Mouse (Mus musculus) kidney, embryonic 15.5 days (tissue): Measurements from ENCODE around the gene Stx1a. TPM values are rescaled to one million over a fixed set of nuclear protein-coding genes. Genes with fewer than 3 reads are reported as not detected.
A peak's percentile ranks its signal among the peaks of the same experiment; 100 is the strongest.

Experiments used
- ATAC-seq: fragments of 200-750 bp; cut with Nextera tagmentation; replicated peaks from 2 replicates; pipeline ENCODE4 v1.8.0; 2017; ENCODE audit warnings: moderate TSS enrichment; ENCODE audit not compliant: low FRiP score
- H3K27ac ChIP-seq: fragments of 300-500 bp; sonication (generic); 2 replicates; pipeline ENCODE4 v1.5.1; 2015; ENCODE audit warnings: mild to moderate bottlenecking, inconsistent platforms
- H3K27me3 ChIP-seq: fragments of 300-500 bp; sonication (generic); 2 replicates; pipeline ENCODE4 v1.6.1; 2015; ENCODE audit warnings: inconsistent platforms
- H3K36me3 ChIP-seq: fragments of 300-500 bp; sonication (generic); 2 replicates; pipeline ENCODE4 v1.6.1; 2015; ENCODE audit warnings: inconsistent platforms
- H3K4me1 ChIP-seq: fragments of 300-500 bp; sonication (generic); 2 replicates; pipeline ENCODE4 v1.6.1; 2015; ENCODE audit warnings: inconsistent platforms
- H3K4me2 ChIP-seq: fragments of 300-500 bp; sonication (generic); 2 replicates; pipeline ENCODE4 v1.6.1; 2015; ENCODE audit warnings: moderate library complexity, mild to moderate bottlenecking, inconsistent platforms
- H3K4me3 ChIP-seq: fragments of 300-500 bp; sonication (generic); replicated peaks from 2 replicates; pipeline ENCODE4 v1.5.1; 2015; ENCODE audit warnings: mild to moderate bottlenecking, inconsistent platforms
- H3K9ac ChIP-seq: fragments of 300-500 bp; sonication (generic); 2 replicates; pipeline ENCODE4 v1.6.1; 2015; ENCODE audit warnings: mild to moderate bottlenecking, inconsistent platforms
- H3K9me3 ChIP-seq: fragments of 300-500 bp; sonication (generic); replicated peaks from 2 replicates; pipeline ENCODE4 v1.6.1; 2016; ENCODE audit warnings: inconsistent platforms
- WGBS: fragments of 180-500 bp; shearing (Covaris S2); methylation state at CpG from one replicate; pipeline ENCODE4 v1.1.7; 2015; ENCODE audit warnings: mixed read lengths; 5-methylcytosine and 5-hydroxymethylcytosine counted together
- polyA plus RNA-seq: library from polyadenylated mRNA; unstranded; fragments of >200 nt; fragmentation: Nextera tagmentation; extraction: Ambion mirVana; gene quantifications from 2 replicates; pipeline ENCODE4 v1.2.1, GENCODE M21; 2015

The Stx1a gene
- polyA plus RNA-seq = 12.1 and 13.8 TPM in 2 replicates

DNA sequence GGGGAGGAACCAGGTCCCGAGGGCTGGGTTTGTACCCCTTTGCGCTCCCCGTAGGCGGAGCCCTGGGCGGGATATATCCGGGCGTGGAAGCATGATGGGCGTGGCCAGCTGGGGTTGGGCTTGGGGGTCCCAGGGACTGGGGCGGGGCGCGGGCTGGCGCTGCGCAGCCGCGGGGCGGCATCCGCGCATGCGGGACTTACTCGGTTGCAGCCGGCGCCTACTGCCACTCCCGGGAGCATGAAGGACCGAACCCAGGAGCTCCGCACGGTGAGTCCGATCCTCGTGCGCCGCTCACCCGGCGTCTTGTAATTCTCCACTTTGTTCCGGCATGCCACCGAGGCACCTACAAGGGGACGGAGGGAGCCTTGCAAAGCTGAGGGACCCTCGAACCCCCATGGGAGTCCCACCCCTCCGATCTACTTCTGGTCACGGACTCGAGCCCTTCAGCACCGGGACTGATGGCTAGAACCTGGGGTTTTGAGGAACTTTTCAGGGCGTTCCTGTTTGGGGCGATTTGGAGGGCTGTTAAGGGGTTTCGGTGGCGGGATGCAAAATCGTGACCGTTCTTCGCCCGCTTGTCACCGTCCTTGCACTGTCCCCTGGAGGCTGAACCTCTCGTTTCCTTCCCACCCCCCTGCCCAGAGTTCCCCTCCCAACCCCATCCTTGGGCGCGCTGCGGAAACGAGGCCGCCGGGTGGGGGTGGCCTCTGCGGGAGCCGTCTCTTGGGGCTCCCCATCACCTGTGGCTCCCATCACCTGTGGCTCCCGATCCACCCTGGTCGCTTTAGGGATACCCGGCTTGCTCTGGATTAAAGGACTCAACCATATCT, at the start of gene Stx1a:
Gene Stx1a, plus strand, starts transcription at position 139 of the 830 bp plus-strand sequence.
- Histone ChIP-seq H3K27me3 (no peaks in the 10 kb centered on the region), H3K36me3 (no peaks in the 10 kb centered on the region), H3K9ac (peak within 1 kb of the TSS; percentile 80), H3K27ac (peak within 1 kb of the TSS; percentile 65), H3K4me1 (peaks cover 46% of the 10 kb centered on the region), H3K4me3 (peak within 1 kb of the TSS; percentile 73), H3K4me2 (peak within 1 kb of the TSS; percentile 93), H3K9me3 (no peaks in the 10 kb centered on the region)
- under 1% methylated on average over 56 of the region's 61 CpGs for WGBS
- ATAC-seq = peak; percentile 90

DNA sequence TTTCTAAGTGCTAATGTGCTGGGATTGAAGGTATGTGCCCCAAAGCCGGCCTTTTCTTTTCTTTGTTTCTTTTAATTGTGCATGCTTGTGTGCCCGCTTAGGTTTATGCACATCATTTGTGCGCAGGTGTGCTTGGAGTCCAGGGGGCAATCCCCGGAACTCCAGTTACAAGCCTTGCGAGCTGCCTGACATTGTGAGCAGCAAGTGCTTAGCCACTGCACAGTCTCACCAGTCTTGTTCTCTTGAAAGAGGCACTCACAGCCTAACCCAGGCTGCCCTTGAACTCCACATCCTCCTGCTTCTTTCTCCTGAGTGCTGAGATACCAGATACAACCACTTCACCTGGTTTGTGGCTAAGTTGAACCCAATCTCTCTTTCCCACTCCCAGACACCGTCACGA, 49.8 kb upstream of the Stx1a start:
- 84% methylated on average over 7 of the region's 7 CpGs for WGBS
- Histone ChIP-seq H3K27ac (peak overlapping the region; percentile 64; the same call in 1 of the 2 replicates), H3K9ac (no peak overlapping the region), H3K36me3 (no peaks in the 10 kb centered on the region), H3K4me1 (no peaks in the 10 kb centered on the region), H3K27me3 (no peaks in the 10 kb centered on the region), H3K4me3 (no peak overlapping the region), H3K4me2 (no peak overlapping the region), H3K9me3 (no peaks in the 10 kb centered on the region)
- ATAC-seq = no peak

DNA sequence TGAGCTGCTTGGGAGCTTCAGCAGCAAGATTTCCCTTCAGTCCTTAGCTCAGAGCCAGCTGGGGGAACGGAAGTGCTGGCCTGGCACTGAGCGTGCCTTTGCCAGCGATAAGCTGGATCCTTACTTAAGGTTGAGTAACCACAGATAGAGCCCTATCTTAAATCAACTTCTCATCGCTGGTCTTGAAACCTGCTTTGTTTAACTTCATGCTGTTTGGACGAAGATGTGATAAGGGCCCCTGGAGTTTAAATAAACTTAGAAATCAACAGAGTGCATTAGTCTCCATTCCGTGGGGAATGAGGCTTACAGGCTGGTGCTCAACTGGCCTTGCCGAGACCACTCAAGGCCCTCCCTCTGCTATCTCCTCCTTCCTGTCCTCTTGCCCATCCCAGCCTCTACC, 49.0 kb upstream of the Stx1a start:
- no peak overlapping the region for H3K9ac ChIP-seq
- H3K27me3 ChIP-seq = no peaks in the 10 kb centered on the region
- H3K9me3 ChIP-seq = no peaks in the 10 kb centered on the region
- peak overlapping the region; percentile 64 for H3K27ac ChIP-seq
- no peak overlapping the region for H3K4me3 ChIP-seq
- ATAC-seq = 0 out of 2 replicates have a peak, but pooled peaks have one; percentile 25
- H3K36me3 ChIP-seq = no peaks in the 10 kb centered on the region
- 57% methylated on average over 7 of the region's 7 CpGs for WGBS
- H3K4me2 ChIP-seq = no peak overlapping the region
- no peaks in the 10 kb centered on the region for H3K4me1 ChIP-seq

- Histone ChIP-seq H3K4me3 (no peak overlapping the region), H3K36me3 (no peaks in the 10 kb centered on the region), H3K4me1 (no peaks in the 10 kb centered on the region), H3K9ac (no peak overlapping the region), H3K4me2 (no peak overlapping the region), H3K27me3 (no peaks in the 10 kb centered on the region), H3K9me3 (no peaks in the 10 kb centered on the region), H3K27ac (no peak overlapping the region)
- ATAC-seq = no peak
- WGBS = 60% methylated on average over 2 of the region's 2 CpGs
Observed at GRCm38 (mm10) chr5:134974921-134975320, 48.4 kb upstream of the Stx1a start.

- Histone ChIP-seq H3K4me3 (no peak overlapping the region), H3K9me3 (no peaks in the 10 kb centered on the region), H3K27ac (no peak overlapping the region), H3K4me1 (no peaks in the 10 kb centered on the region), H3K36me3 (no peaks in the 10 kb centered on the region), H3K27me3 (no peaks in the 10 kb centered on the region), H3K4me2 (no peak overlapping the region), H3K9ac (no peak overlapping the region)
- WGBS = 88% methylated on average over 2 of the region's 2 CpGs
- ATAC-seq = no peak
Observed at GRCm38 (mm10) chr5:134976164-134976563, 47.1 kb upstream of the Stx1a start.

DNA sequence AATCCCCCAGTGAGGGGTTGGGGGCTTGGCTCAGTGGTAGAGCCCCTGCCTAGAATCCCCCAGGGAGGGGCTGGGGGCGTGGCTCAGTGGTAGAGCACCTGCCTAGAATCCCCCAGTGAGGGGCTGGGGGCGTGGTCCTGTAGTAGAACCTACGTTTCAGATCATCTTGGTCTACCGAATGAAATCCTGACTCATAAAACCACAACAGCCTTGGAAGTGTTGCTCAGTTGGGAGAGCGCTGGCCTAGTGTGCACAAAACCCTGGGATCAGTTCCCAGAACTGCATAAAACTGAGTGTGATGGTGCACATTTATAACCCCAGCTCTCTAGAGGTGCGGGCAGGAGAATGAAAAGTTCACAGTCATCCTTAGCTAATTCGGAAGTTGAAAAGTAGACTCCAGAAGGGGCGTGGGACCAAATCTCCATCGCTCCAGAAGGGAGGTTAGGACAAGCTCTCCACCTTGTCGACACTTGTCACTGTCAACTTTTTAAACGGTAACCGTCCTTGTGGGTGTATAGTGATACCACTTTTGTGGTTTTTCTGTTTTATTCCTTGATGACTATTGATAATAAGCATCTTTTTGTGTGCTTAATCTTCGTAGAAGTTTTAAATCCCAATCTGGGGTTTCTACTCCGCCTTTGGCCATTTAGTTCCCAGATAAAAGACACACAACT, 46.6 kb upstream of the Stx1a start:
- no peak overlapping the region for H3K4me3 ChIP-seq
- WGBS = 87% methylated on average over 14 of the region's 14 CpGs
- no peak for ATAC-seq
- H3K9ac ChIP-seq = no peak overlapping the region
- no peak overlapping the region for H3K27ac ChIP-seq
- H3K4me1 ChIP-seq = no peaks in the 10 kb centered on the region
- no peaks in the 10 kb centered on the region for H3K36me3 ChIP-seq
- no peak overlapping the region for H3K4me2 ChIP-seq
- H3K27me3 ChIP-seq = no peaks in the 10 kb centered on the region
- H3K9me3 ChIP-seq = no peaks in the 10 kb centered on the region

GRCm38 (mm10) chr5:134977837-134978236, 45.4 kb upstream of the Stx1a start:
- 85% methylated on average over 4 of the region's 4 CpGs for WGBS

DNA sequence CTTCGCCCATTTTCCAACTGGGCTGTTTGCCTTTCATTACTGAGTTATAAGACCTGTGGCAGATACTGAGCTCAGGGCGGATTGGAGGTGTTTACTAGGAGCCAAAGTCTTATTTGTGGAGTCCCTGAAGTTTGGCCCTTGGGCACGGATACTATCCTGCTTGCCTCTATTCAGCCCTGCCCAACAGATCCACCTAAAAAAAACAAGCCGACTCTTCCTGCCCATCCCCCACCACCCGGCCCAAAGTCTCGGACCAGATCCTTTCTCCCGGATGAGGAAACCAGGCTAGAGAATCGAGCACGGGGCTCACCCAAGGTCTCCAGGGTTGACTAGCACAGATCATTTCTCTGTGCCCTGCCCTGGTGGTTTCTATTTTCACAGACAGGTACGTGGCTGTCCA, 42.1 kb upstream of the Stx1a start:
- Histone ChIP-seq H3K4me3 (no peak overlapping the region), H3K27me3 (peaks cover 25% of the 10 kb centered on the region), H3K27ac (no peak overlapping the region), H3K4me1 (peaks cover 20% of the 10 kb centered on the region), H3K4me2 (no peak overlapping the region), H3K9me3 (no peaks in the 10 kb centered on the region), H3K36me3 (no peaks in the 10 kb centered on the region), H3K9ac (no peak overlapping the region)
- 63% methylated on average over 10 of the region's 10 CpGs for WGBS
- no peak for ATAC-seq

More at GRCm38 (mm10) chr5:134977837-134978236, 45.4 kb upstream of the Stx1a start:
- no peak overlapping the region for H3K27ac ChIP-seq
- no peak overlapping the region for H3K4me2 ChIP-seq
- no peaks in the 10 kb centered on the region for H3K9me3 ChIP-seq
- no peaks in the 10 kb centered on the region for H3K36me3 ChIP-seq
- no peak overlapping the region for H3K9ac ChIP-seq
- no peak for ATAC-seq
- H3K4me3 ChIP-seq = no peak overlapping the region
- H3K27me3 ChIP-seq = no peaks in the 10 kb centered on the region
- no peaks in the 10 kb centered on the region for H3K4me1 ChIP-seq

DNA sequence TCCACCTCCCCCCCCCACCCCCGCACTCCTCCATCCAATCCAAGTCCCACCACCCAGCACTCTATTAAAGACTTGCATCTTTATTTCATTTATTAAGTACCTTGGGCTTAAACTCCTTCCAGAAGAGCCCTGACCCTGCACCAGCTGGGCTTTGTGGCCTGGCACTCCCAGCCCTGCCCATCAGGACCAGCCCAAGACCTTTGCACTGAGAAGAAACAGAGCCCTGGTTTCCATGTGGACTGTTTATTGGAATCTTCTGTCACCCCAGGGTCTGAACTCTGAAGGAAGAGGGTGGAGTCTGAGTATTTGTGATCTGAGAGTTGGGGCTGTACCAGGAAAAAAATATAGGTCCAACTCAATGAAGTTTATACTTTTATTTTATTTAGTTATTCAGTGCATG, 40.2 kb upstream of the Stx1a start:
- H3K4me1 ChIP-seq = peaks cover 33% of the 10 kb centered on the region
- no peak overlapping the region for H3K4me3 ChIP-seq
- H3K27me3 ChIP-seq = peaks cover 44% of the 10 kb centered on the region
- H3K9me3 ChIP-seq = no peaks in the 10 kb centered on the region
- no peak for ATAC-seq
- H3K36me3 ChIP-seq = no peaks in the 10 kb centered on the region
- WGBS = 93% methylated on average over 1 of the region's 1 CpGs
- no peak overlapping the region for H3K4me2 ChIP-seq
- no peak overlapping the region for H3K27ac ChIP-seq
- no peak overlapping the region for H3K9ac ChIP-seq

DNA sequence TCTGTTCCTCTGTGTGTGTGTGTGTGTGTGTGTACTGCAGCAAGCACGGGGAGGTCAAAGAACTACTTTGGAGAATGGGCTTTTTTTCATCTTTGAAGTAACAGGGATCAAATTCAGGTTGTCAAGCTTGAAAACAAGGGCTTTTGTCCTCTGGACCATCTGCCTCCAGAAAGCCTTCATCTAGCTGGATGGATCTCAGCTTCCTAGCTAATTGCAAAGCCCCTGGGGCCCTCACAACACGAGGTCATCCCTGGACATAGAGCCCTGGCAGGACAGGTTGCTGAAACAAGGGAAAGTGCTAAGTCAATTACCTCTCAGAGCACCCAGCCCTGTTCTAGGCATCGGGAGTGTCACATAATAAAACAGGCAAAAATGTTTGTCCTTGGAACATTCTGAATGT, 39.5 kb upstream of the Stx1a start:
- no peak overlapping the region for H3K27ac ChIP-seq
- 14% methylated on average over 3 of the region's 3 CpGs for WGBS
- no peaks in the 10 kb centered on the region for H3K36me3 ChIP-seq
- peaks cover 33% of the 10 kb centered on the region for H3K4me1 ChIP-seq
- peaks cover 49% of the 10 kb centered on the region for H3K27me3 ChIP-seq
- H3K9me3 ChIP-seq = no peaks in the 10 kb centered on the region
- no peak overlapping the region for H3K4me3 ChIP-seq
- ATAC-seq = no peak
- H3K9ac ChIP-seq = no peak overlapping the region
- H3K4me2 ChIP-seq = no peak overlapping the region

DNA sequence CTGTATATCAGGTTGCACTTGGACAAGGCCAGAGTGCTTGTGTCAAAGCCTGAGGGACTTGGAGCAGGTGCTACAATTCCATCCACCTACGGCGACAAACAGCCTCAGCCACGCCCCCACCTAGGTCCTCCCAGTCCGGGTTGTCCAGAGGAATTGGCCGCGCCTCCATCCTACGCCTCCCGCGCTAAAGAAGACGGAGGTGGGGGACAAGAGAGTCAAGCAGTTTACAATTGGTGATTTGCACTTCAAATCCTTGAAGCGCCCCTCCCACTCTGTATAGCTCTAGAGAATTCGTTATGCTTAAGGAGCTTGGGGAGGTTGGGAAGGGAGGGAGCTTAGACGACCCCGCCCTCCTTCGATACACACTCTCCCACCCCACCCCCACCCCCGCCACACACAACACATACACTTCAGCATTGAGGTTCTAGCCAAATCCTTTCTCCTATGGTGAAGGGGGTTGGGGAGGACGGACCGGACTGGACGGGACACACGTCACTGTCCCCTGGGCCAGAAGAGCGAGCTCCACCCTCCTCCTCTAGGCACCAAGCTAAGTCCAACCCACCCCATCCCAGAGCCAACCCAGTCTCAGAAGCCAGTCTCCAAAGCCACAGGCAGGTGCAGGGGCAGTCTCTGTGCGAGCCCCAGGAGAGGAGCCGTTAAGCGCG, 37.5 kb upstream of the Stx1a start, which contains the start of gene Cldn3:
Gene Cldn3, plus strand, starts transcription at position 582 of the 665 bp plus-strand sequence.
- H3K9ac ChIP-seq = peak within 1 kb of the TSS; percentile 45
- peaks cover 33% of the 10 kb centered on the region for H3K4me1 ChIP-seq
- H3K36me3 ChIP-seq = no peaks in the 10 kb centered on the region
- peak; percentile 90 for ATAC-seq
- WGBS = 1% methylated on average over 25 of the region's 25 CpGs
- H3K4me2 ChIP-seq = peak within 1 kb of the TSS; percentile 61
- peaks cover 63% of the 10 kb centered on the region for H3K27me3 ChIP-seq
- no peaks in the 10 kb centered on the region for H3K9me3 ChIP-seq
- peak within 1 kb of the TSS; percentile 82 for H3K27ac ChIP-seq
- H3K4me3 ChIP-seq = peak within 1 kb of the TSS; percentile 42
